Mouse (Mus musculus): ENCODE results near the gene Fam184b. TPM values are rescaled to one million over a fixed set of nuclear protein-coding genes. Genes with fewer than 3 reads are reported as not detected.
A peak's percentile ranks its signal among the peaks of the same experiment; 100 is the strongest.

Fam184b gene
- polyA plus RNA-seq, 1 experiment from 2014 or later: 1.1 TPM

DNA sequence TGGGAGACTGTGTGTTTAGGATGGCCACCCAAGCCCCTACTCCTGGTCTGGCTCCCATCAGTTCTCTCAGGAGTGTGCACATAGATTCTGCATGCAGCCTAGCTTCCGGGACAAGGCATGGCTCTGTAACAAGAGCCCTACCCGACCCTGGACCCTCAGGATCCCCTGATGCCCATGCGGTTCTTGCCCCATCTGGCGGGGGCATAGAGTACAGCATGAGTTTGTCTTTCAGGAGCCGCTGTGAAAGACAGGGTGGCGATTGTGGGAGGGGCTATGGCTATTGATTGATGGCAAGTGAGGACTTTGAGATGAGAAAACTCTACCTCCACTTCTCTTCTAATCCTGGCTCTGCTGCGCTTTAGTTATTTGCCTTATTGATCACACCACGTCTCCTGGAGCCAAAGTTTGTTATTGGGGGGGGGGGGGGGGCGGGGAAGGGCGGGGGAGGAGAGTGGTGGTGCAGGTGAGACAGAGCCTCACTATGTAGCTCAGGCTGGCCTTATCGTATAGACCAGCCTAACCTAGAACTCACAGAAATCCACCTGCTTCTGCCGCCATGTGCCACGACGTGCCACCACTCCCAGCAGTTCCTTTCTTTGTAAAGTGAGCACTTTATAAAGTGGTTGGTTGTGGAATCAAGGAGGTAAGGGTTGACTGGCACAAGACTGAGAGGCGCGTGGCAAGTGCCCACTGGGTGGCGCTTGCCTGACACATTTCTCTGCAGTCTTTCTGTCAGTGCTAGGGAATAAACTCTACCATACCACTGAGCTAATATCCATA is 104.9 kb downstream of the Fam184b start:
- Histone ChIP-seq H3K4me2 (no peak overlapping the region), H3K27me3 (no peaks in the 10 kb centered on the region; the same call in 1 of the 2 replicates), H3K4me3 (no peak overlapping the region), H3K9me3 (no peaks in the 10 kb centered on the region), H3K36me3 (peaks cover 19% of the 10 kb centered on the region), H3K4me1 (0 out of 2 replicates have a peak, but pooled peaks cover 3% of the 10 kb centered on the region), H3K9ac (peak overlapping the region; percentile 36; the same call in 1 of the 2 replicates), H3K27ac (no peak overlapping the region)
- ATAC-seq (ENCODE audit: insufficient number of reproducible peaks, insufficient read depth, low FRiP score, low TSS enrichment, low read depth): no peak
- 2% methylated on average over 15 of the region's 17 CpGs for WGBS

DNA sequence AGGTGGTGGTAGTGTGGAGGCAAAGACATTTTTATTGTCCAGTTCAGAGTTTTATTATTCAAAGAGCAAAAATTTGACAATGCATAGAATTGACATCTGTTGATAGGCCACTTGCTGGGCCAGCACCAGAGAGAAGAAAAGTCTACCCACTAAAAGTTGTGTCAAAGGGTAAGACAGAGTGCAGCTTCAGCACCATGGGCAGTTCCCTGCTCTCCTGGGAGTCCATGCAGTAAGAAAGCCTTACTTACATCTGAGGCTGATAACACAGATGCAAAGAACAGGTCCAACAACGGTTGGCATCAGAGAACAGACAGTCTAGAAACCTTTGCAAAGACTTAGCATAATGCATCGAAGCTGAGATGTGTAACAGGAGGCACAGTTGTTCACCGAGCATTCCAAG is 109.7 kb downstream of the Fam184b start:
- no peak for ATAC-seq (ENCODE audit: insufficient number of reproducible peaks, insufficient read depth, low FRiP score, low TSS enrichment, low read depth)
- Histone ChIP-seq H3K4me1 (0 out of 2 replicates have a peak, but pooled peaks cover 3% of the 10 kb centered on the region), H3K27me3 (no peaks in the 10 kb centered on the region), H3K36me3 (peaks cover 65% of the 10 kb centered on the region), H3K4me3 (no peak overlapping the region), H3K27ac (no peak overlapping the region), H3K9ac (no peak overlapping the region), H3K4me2 (no peak overlapping the region), H3K9me3 (no peaks in the 10 kb centered on the region)
- WGBS: 84% methylated on average over 3 of the region's 3 CpGs

DNA sequence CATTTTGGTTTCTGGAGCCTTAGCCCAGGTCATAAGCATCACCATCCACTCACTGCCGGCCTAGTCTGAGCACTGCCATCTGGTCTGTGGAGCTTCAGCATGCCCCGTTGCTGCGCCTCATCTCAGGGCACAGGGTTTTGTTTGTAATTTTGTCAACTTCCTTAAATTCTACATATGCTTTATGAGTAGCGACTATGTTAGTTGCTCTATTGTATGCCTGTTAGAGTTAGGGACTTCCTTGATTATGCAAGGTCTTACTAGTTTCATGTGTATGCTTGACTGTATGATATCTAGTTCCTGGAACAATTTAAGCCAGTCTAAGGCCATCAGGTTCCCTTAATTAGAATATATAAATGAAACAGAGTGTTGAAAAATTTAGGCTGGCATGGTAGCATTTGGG is 113.1 kb downstream of the Fam184b start:
- H3K4me3 ChIP-seq: no peak overlapping the region
- H3K9ac ChIP-seq: no peak overlapping the region
- H3K4me1 ChIP-seq: peaks cover 8% of the 10 kb centered on the region
- ATAC-seq (ENCODE audit: insufficient number of reproducible peaks, insufficient read depth, low FRiP score, low TSS enrichment, low read depth): no peak
- H3K4me2 ChIP-seq: no peak overlapping the region
- WGBS: 94% methylated on average over 4 of the region's 4 CpGs
- H3K9me3 ChIP-seq: no peaks in the 10 kb centered on the region
- no peaks in the 10 kb centered on the region for H3K27me3 ChIP-seq
- H3K27ac ChIP-seq: no peak overlapping the region
- peaks cover 75% of the 10 kb centered on the region for H3K36me3 ChIP-seq

DNA sequence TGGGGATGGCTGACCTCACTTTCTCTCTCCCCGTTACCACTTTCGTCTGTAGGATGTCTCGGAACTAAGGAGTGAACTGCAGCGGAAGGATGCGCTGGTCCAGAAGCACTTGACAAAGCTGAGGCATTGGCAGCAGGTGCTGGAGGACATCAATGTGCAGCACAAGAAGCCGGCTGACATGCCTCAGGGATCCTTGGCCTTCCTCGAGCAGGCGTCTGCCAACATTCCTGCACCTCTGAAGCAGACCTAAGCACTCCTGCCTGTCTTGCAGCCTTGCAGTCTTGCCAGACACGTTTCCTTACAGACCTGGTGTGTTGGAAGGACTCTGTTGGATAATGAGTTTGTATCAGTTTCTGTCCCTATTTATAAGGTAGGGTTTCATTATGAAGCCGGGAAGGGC is 114.3 kb downstream of the Fam184b start:
- Histone ChIP-seq H3K36me3 (peaks cover 64% of the 10 kb centered on the region), H3K4me3 (no peak overlapping the region), H3K4me2 (no peak overlapping the region), H3K27me3 (no peaks in the 10 kb centered on the region), H3K9ac (no peak overlapping the region), H3K27ac (no peak overlapping the region), H3K4me1 (peaks cover 12% of the 10 kb centered on the region), H3K9me3 (no peaks in the 10 kb centered on the region)
- ATAC-seq (ENCODE audit: insufficient number of reproducible peaks, insufficient read depth, low FRiP score, low TSS enrichment, low read depth): no peak
- WGBS: 92% methylated on average over 10 of the region's 10 CpGs

GRCm38 (mm10) chr5:45521601-45522000 is 117.8 kb downstream of the Fam184b start:
- peaks cover 37% of the 10 kb centered on the region for H3K36me3 ChIP-seq
- no peak overlapping the region for H3K9ac ChIP-seq
- peak overlapping the region; percentile 91 for H3K4me2 ChIP-seq
- peak overlapping the region; percentile 98; the same call in 1 of the 2 replicates for H3K4me3 ChIP-seq
- 87% methylated on average over 6 of the region's 6 CpGs for WGBS
- H3K9me3 ChIP-seq: no peaks in the 10 kb centered on the region
- H3K27me3 ChIP-seq: no peaks in the 10 kb centered on the region
- H3K27ac ChIP-seq: no peak overlapping the region
- ATAC-seq (ENCODE audit: insufficient number of reproducible peaks, insufficient read depth, low FRiP score, low TSS enrichment, low read depth): no peak
- H3K4me1 ChIP-seq: peaks cover 16% of the 10 kb centered on the region

DNA sequence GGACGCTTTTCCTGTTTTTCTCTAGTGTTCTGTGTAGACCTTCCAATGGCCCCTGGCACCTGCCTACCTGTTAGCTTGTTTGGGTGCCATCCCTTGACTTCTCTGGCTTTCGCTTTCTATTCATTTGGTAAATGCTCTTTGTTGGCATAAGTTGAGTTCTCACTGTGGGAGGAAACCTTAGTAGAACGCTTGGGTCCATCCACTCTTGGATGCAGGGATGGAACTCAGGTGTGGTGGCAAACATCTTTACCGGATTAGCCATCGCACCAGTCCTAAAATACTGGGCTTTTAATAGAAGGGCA is 118.7 kb downstream of the Fam184b start:
- Histone ChIP-seq H3K4me3 (peak overlapping the region; percentile 98), H3K27me3 (no peaks in the 10 kb centered on the region), H3K4me2 (peak overlapping the region; percentile 91), H3K9ac (peak overlapping the region; percentile 93), H3K4me1 (peaks cover 16% of the 10 kb centered on the region), H3K27ac (no peak overlapping the region), H3K36me3 (peaks cover 28% of the 10 kb centered on the region), H3K9me3 (no peaks in the 10 kb centered on the region)
- no peak for ATAC-seq (ENCODE audit: insufficient number of reproducible peaks, insufficient read depth, low FRiP score, low TSS enrichment, low read depth)
- 2% methylated on average over 5 of the region's 5 CpGs for WGBS

GRCm38 (mm10) chr5:45519960-45520808 is 119.2 kb downstream of the Fam184b start, which contains the start of gene Med28:
Gene Med28 (plus strand): TSS chr5:45520229.
- H3K4me1 ChIP-seq: peaks cover 16% of the 10 kb centered on the region
- H3K9ac ChIP-seq: peak within 1 kb of the TSS; percentile 93
- no peaks in the 10 kb centered on the region for H3K9me3 ChIP-seq
- peak within 1 kb of the TSS; percentile 91 for H3K4me2 ChIP-seq
- H3K4me3 ChIP-seq: peak within 1 kb of the TSS; percentile 98
- peak; percentile 91 for ATAC-seq (ENCODE audit: insufficient number of reproducible peaks, insufficient read depth, low FRiP score, low TSS enrichment, low read depth)
- 2% methylated on average over 56 of the region's 56 CpGs for WGBS
- peaks cover 23% of the 10 kb centered on the region for H3K36me3 ChIP-seq
- peak within 1 kb of the TSS; percentile 68 for H3K27ac ChIP-seq
- no peaks in the 10 kb centered on the region for H3K27me3 ChIP-seq

- Histone ChIP-seq H3K4me1 (0 out of 2 replicates have a peak, but pooled peaks cover 4% of the 10 kb centered on the region), H3K27ac (no peak overlapping the region), H3K4me3 (no peak overlapping the region), H3K4me2 (no peak overlapping the region), H3K9ac (no peak overlapping the region), H3K27me3 (no peaks in the 10 kb centered on the region), H3K9me3 (no peaks in the 10 kb centered on the region), H3K36me3 (peaks cover 33% of the 10 kb centered on the region)
- 87% methylated on average over 10 of the region's 10 CpGs for WGBS
- no peak for ATAC-seq (ENCODE audit: insufficient number of reproducible peaks, insufficient read depth, low FRiP score, low TSS enrichment, low read depth)
These were observed 124.2 kb downstream of the Fam184b start for GRCm38 (mm10) chr5:45515151-45515743.

DNA sequence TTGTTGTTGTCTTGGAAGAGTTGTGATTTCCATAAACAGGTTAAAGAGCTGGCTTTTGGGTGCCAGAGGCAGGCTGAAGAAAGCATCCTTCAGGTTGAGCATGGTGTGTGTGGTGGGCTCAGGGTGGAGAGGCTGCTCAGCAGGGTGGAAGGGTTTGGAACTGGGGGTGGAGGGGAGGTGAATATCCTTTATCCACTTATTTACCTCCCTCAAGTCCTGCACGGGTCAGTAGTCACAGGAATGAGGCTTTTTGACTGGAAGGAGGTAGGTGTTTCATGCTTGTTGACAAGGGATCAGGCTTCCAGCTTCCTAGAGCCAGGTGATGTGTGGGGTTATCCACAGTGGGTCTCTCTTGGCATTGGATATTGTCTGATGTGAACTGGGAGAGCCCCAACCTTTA is 124.8 kb downstream of the Fam184b start:
- H3K9me3 ChIP-seq: no peaks in the 10 kb centered on the region
- WGBS: 67% methylated on average over 1 of the region's 1 CpGs
- H3K4me2 ChIP-seq: no peak overlapping the region
- peaks cover 39% of the 10 kb centered on the region for H3K36me3 ChIP-seq
- H3K4me1 ChIP-seq: 0 out of 2 replicates have a peak, but pooled peaks cover 1% of the 10 kb centered on the region
- no peak overlapping the region for H3K27ac ChIP-seq
- ATAC-seq (ENCODE audit: insufficient number of reproducible peaks, insufficient read depth, low FRiP score, low TSS enrichment, low read depth): no peak
- no peak overlapping the region for H3K9ac ChIP-seq
- no peaks in the 10 kb centered on the region for H3K27me3 ChIP-seq
- H3K4me3 ChIP-seq: no peak overlapping the region

GRCm38 (mm10) chr5:45513511-45513910 is 125.9 kb downstream of the Fam184b start:
- peaks cover 42% of the 10 kb centered on the region for H3K36me3 ChIP-seq
- 88% methylated on average over 2 of the region's 2 CpGs for WGBS

DNA sequence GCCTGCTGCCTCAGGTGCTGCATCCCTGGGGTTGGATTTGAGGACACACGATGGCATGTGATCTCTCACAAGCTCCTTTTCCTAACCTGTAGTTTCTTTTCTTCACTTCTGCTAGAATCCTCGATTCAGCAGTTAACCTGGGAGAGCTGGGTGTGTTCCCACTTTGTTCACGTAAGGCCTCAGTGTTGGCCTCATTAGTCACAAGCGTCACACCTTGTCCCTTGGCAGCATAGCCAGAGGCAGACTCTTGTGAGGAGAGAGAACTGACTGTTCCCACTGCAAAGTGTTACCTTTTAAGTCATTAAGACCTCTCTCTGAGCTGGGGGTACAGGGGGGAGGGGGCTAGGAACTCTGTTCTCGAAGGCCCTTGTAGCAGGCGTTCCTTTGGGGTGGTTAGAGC is 126.5 kb downstream of the Fam184b start:
- no peak overlapping the region for H3K4me2 ChIP-seq
- no peak overlapping the region for H3K27ac ChIP-seq
- ATAC-seq (ENCODE audit: insufficient number of reproducible peaks, insufficient read depth, low FRiP score, low TSS enrichment, low read depth): no peak
- H3K9ac ChIP-seq: no peak overlapping the region
- WGBS: 86% methylated on average over 6 of the region's 6 CpGs
- no peaks in the 10 kb centered on the region for H3K9me3 ChIP-seq
- no peaks in the 10 kb centered on the region for H3K4me1 ChIP-seq
- no peaks in the 10 kb centered on the region for H3K27me3 ChIP-seq
- peaks cover 44% of the 10 kb centered on the region for H3K36me3 ChIP-seq
- no peak overlapping the region for H3K4me3 ChIP-seq

More at GRCm38 (mm10) chr5:45513511-45513910, 125.9 kb downstream of the Fam184b start:
- H3K27me3 ChIP-seq: no peaks in the 10 kb centered on the region
- H3K9me3 ChIP-seq: no peaks in the 10 kb centered on the region
- H3K4me1 ChIP-seq: no peaks in the 10 kb centered on the region
- H3K4me3 ChIP-seq: no peak overlapping the region
- ATAC-seq (ENCODE audit: insufficient number of reproducible peaks, insufficient read depth, low FRiP score, low TSS enrichment, low read depth): no peak
- no peak overlapping the region for H3K9ac ChIP-seq
- H3K27ac ChIP-seq: no peak overlapping the region
- H3K4me2 ChIP-seq: no peak overlapping the region
